Mouse (Mus musculus): ENCODE measurements around the gene Gpr12. TPM values are rescaled to one million over a fixed set of nuclear protein-coding genes. Genes with fewer than 3 reads are reported as not detected.
"Not testable (repeated sequence)": the region's sequence is repeated elsewhere in the genome, so short reads cannot be mapped to it uniquely, and the experiment has no call there.

The Gpr12 gene
- polyA plus RNA-seq, 1 experiment from 2014 or later, result 0.19 TPM

GRCm38 (mm10) chr5:146611009-146611408 lies 26.0 kb upstream of the Gpr12 start:
- H3K27ac ChIP-seq (replicated peaks; ENCODE audit: low read depth, low read length), result no peak overlapping the region
- H3K36me3 ChIP-seq (ENCODE audit: control insufficient read depth, insufficient read depth, low read length), result no peaks in the 10 kb centered on the region
- H3K27me3 ChIP-seq (ENCODE audit: control insufficient read depth, insufficient read depth, low read length), result no peaks in the 10 kb centered on the region
- H3K4me1 ChIP-seq (ENCODE audit: control insufficient read depth, insufficient read depth, low read length), result peaks cover 9% of the 10 kb centered on the region
- DNase-seq (ENCODE audit: low spot score) (peak; percentile 45), ATAC-seq (ENCODE audit: insufficient number of reproducible peaks, low FRiP score, low TSS enrichment, low read depth) (peak; percentile 20; the same call in 1 of the 2 replicates)
- 3% methylated on average over 8 of the region's 8 CpGs for WGBS
- H3K4me3 ChIP-seq (ENCODE audit: low read depth, low read length), result no peak overlapping the region
- H3K9ac ChIP-seq (ENCODE audit: low read length), result no peak overlapping the region
- no peak overlapping the region for H3K4me2 ChIP-seq (ENCODE audit: low read depth, severe bottlenecking)
- no peaks in the 10 kb centered on the region for H3K9me3 ChIP-seq (ENCODE audit: control insufficient read depth, low read length)

- DNase-seq (ENCODE audit: low spot score), result peak; percentile 24
- Histone ChIP-seq H3K4me2 (ENCODE audit: low read depth, severe bottlenecking) (no peak overlapping the region), H3K9me3 (ENCODE audit: control insufficient read depth, low read length) (no peaks in the 10 kb centered on the region), H3K27me3 (ENCODE audit: control insufficient read depth, insufficient read depth, low read length) (no peaks in the 10 kb centered on the region), H3K4me1 (ENCODE audit: control insufficient read depth, insufficient read depth, low read length) (peaks cover 9% of the 10 kb centered on the region), H3K4me3 (ENCODE audit: low read depth, low read length) (no peak overlapping the region), H3K9ac (ENCODE audit: low read length) (no peak overlapping the region), H3K36me3 (ENCODE audit: control insufficient read depth, insufficient read depth, low read length) (no peaks in the 10 kb centered on the region), H3K27ac (replicated peaks; ENCODE audit: low read depth, low read length) (no peak overlapping the region)
- no peak for ATAC-seq (ENCODE audit: insufficient number of reproducible peaks, low FRiP score, low TSS enrichment, low read depth)
- WGBS, result 60% methylated on average over 10 of the region's 10 CpGs
Measured at GRCm38 (mm10) chr5:146609646-146610045, 24.6 kb upstream of the Gpr12 start.

- no peak for ATAC-seq (ENCODE audit: insufficient number of reproducible peaks, low FRiP score, low TSS enrichment, low read depth)
- no peak overlapping the region for H3K4me2 ChIP-seq (ENCODE audit: low read depth, severe bottlenecking)
- no peak for DNase-seq (ENCODE audit: low spot score)
- WGBS, result 61% methylated on average over 5 of the region's 5 CpGs
- no peak overlapping the region for H3K4me3 ChIP-seq (ENCODE audit: low read depth, low read length)
- H3K36me3 ChIP-seq (ENCODE audit: control insufficient read depth, insufficient read depth, low read length), result no peaks in the 10 kb centered on the region
- H3K4me1 ChIP-seq (ENCODE audit: control insufficient read depth, insufficient read depth, low read length), result peaks cover 9% of the 10 kb centered on the region
- H3K27me3 ChIP-seq (ENCODE audit: control insufficient read depth, insufficient read depth, low read length), result no peaks in the 10 kb centered on the region
- H3K27ac ChIP-seq (replicated peaks; ENCODE audit: low read depth, low read length), result no peak overlapping the region
- no peak overlapping the region for H3K9ac ChIP-seq (ENCODE audit: low read length)
- H3K9me3 ChIP-seq (ENCODE audit: control insufficient read depth, low read length), result no peaks in the 10 kb centered on the region
Measured at GRCm38 (mm10) chr5:146607816-146608215, 22.8 kb upstream of the Gpr12 start.

- H3K9ac ChIP-seq (ENCODE audit: low read length), result no peak overlapping the region
- 84% methylated on average over 5 of the region's 5 CpGs for WGBS
- no peaks in the 10 kb centered on the region for H3K9me3 ChIP-seq (ENCODE audit: control insufficient read depth, low read length)
- H3K4me3 ChIP-seq (ENCODE audit: low read depth, low read length), result no peak overlapping the region
- DNase-seq (ENCODE audit: low spot score) (no peak), ATAC-seq (ENCODE audit: insufficient number of reproducible peaks, low FRiP score, low TSS enrichment, low read depth) (no peak)
- no peaks in the 10 kb centered on the region for H3K36me3 ChIP-seq (ENCODE audit: control insufficient read depth, insufficient read depth, low read length)
- no peaks in the 10 kb centered on the region for H3K27me3 ChIP-seq (ENCODE audit: control insufficient read depth, insufficient read depth, low read length)
- H3K27ac ChIP-seq (replicated peaks; ENCODE audit: low read depth, low read length), result no peak overlapping the region
- peaks cover 9% of the 10 kb centered on the region for H3K4me1 ChIP-seq (ENCODE audit: control insufficient read depth, insufficient read depth, low read length)
- no peak overlapping the region for H3K4me2 ChIP-seq (ENCODE audit: low read depth, severe bottlenecking)
Measured at GRCm38 (mm10) chr5:146606895-146607294, 21.9 kb upstream of the Gpr12 start.

GRCm38 (mm10) chr5:146606221-146606620 lies 21.2 kb upstream of the Gpr12 start:
- ATAC-seq (ENCODE audit: insufficient number of reproducible peaks, low FRiP score, low TSS enrichment, low read depth), result no peak
- Histone ChIP-seq H3K4me1 (ENCODE audit: control insufficient read depth, insufficient read depth, low read length) (peaks cover 7% of the 10 kb centered on the region), H3K9ac (ENCODE audit: low read length) (no peak overlapping the region), H3K36me3 (ENCODE audit: control insufficient read depth, insufficient read depth, low read length) (no peaks in the 10 kb centered on the region), H3K4me2 (ENCODE audit: low read depth, severe bottlenecking) (no peak overlapping the region), H3K9me3 (ENCODE audit: control insufficient read depth, low read length) (no peaks in the 10 kb centered on the region), H3K27me3 (ENCODE audit: control insufficient read depth, insufficient read depth, low read length) (no peaks in the 10 kb centered on the region), H3K4me3 (ENCODE audit: low read depth, low read length) (no peak overlapping the region), H3K27ac (replicated peaks; ENCODE audit: low read depth, low read length) (no peak overlapping the region)
- 75% methylated on average over 5 of the region's 5 CpGs for WGBS
- no peak for DNase-seq (ENCODE audit: low spot score)

- no peak for DNase-seq (ENCODE audit: low spot score)
- no peaks in the 10 kb centered on the region for H3K9me3 ChIP-seq (ENCODE audit: control insufficient read depth, low read length)
- no peak for ATAC-seq (ENCODE audit: insufficient number of reproducible peaks, low FRiP score, low TSS enrichment, low read depth)
- no peaks in the 10 kb centered on the region for H3K36me3 ChIP-seq (ENCODE audit: control insufficient read depth, insufficient read depth, low read length)
- WGBS, result 82% methylated on average over 5 of the region's 5 CpGs
- no peak overlapping the region for H3K27ac ChIP-seq (replicated peaks; ENCODE audit: low read depth, low read length)
- no peak overlapping the region for H3K4me2 ChIP-seq (ENCODE audit: low read depth, severe bottlenecking)
- no peaks in the 10 kb centered on the region for H3K4me1 ChIP-seq (ENCODE audit: control insufficient read depth, insufficient read depth, low read length)
- H3K4me3 ChIP-seq (ENCODE audit: low read depth, low read length), result no peak overlapping the region
- no peaks in the 10 kb centered on the region for H3K27me3 ChIP-seq (ENCODE audit: control insufficient read depth, insufficient read depth, low read length)
- H3K9ac ChIP-seq (ENCODE audit: low read length), result no peak overlapping the region
Measured at GRCm38 (mm10) chr5:146599970-146600369, 14.9 kb upstream of the Gpr12 start.

- not testable (repeated sequence) for H3K9ac ChIP-seq (ENCODE audit: low read length); DNase-seq (ENCODE audit: low spot score); H3K4me1 ChIP-seq (ENCODE audit: control insufficient read depth, insufficient read depth, low read length); H3K4me2 ChIP-seq (ENCODE audit: low read depth, severe bottlenecking); H3K36me3 ChIP-seq (ENCODE audit: control insufficient read depth, insufficient read depth, low read length); ATAC-seq (ENCODE audit: insufficient number of reproducible peaks, low FRiP score, low TSS enrichment, low read depth); H3K9me3 ChIP-seq (ENCODE audit: control insufficient read depth, low read length); H3K27ac ChIP-seq (replicated peaks; ENCODE audit: low read depth, low read length); H3K27me3 ChIP-seq (ENCODE audit: control insufficient read depth, insufficient read depth, low read length); H3K4me3 ChIP-seq (ENCODE audit: low read depth, low read length)
- WGBS, result 82% methylated on average over 7 of the region's 7 CpGs
Measured at GRCm38 (mm10) chr5:146599216-146599615, 14.2 kb upstream of the Gpr12 start.

DNA sequence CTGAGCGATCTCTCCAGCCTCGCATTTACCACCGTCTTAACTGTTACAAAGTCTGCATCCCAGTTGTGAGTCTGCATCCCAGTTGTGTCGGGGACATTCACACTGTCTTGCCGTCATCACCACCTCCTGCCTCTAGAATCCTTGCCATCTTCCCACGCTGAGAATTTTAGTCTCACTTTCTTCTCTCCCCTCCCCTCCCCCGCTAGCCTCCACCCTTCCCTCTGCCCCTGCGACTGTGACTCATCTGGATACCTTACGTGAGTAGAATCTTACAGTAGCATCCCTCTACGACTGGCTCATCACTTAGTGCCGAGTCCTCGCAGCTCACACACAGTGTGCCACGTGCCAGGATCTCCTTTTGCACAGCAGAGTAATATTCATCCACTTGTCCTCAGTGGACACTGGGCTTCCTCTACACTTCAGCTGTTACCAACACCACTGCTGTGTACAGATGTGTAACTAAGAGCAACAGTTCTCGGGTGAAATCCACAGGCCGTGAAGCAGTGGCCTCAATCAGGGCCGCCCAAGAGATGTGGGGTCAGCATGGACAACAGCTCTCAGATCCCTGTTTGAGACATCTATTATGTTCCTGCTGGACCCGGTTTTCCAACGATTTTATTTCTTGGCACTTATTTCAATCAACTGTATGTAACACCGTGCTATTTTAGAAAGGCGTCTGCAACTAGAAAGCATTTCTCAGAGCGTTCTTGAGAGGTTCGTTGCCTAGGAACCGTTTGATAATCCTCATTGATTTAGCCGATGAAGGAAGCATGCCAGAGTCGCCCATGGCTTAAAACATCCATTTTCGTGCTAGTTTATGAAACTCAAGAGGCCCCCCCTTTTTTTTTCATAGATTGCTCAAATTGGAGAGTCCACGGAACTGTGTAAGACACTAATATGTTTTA lies 13.4 kb upstream of the Gpr12 start:
- no peaks in the 10 kb centered on the region for H3K36me3 ChIP-seq (ENCODE audit: control insufficient read depth, insufficient read depth, low read length)
- WGBS, result 92% methylated on average over 27 of the region's 27 CpGs
- H3K4me1 ChIP-seq (ENCODE audit: control insufficient read depth, insufficient read depth, low read length), result no peaks in the 10 kb centered on the region
- no peak for ATAC-seq (ENCODE audit: insufficient number of reproducible peaks, low FRiP score, low TSS enrichment, low read depth)
- no peak overlapping the region for H3K27ac ChIP-seq (replicated peaks; ENCODE audit: low read depth, low read length)
- no peaks in the 10 kb centered on the region for H3K27me3 ChIP-seq (ENCODE audit: control insufficient read depth, insufficient read depth, low read length)
- H3K9ac ChIP-seq (ENCODE audit: low read length), result no peak overlapping the region
- no peak overlapping the region for H3K4me3 ChIP-seq (ENCODE audit: low read depth, low read length)
- no peaks in the 10 kb centered on the region for H3K9me3 ChIP-seq (ENCODE audit: control insufficient read depth, low read length)
- H3K4me2 ChIP-seq (ENCODE audit: low read depth, severe bottlenecking), result no peak overlapping the region
- no peak for DNase-seq (ENCODE audit: low spot score)
